Mouse (Mus musculus): ENCODE data around the gene Ankmy1. TPM values are rescaled to one million over a fixed set of nuclear protein-coding genes. Genes with fewer than 3 reads are reported as not detected.

Ankmy1 gene
- polyA plus RNA-seq, 1 experiment from 2014 or later: 0.06 TPM

GRCm38 (mm10) chr1:92879266-92879665, 23.4 kb downstream of the Ankmy1 start:
- no peaks in the 10 kb centered on the region for H3K36me3 ChIP-seq (ENCODE audit: control insufficient read depth, insufficient read depth, low read length)
- 87% methylated on average over 12 of the region's 12 CpGs for WGBS
- no peak overlapping the region for H3K4me2 ChIP-seq (ENCODE audit: low read depth, low read length)
- H3K9me3 ChIP-seq (ENCODE audit: control insufficient read depth, low read length): no peaks in the 10 kb centered on the region
- ATAC-seq: no peak
- no peaks in the 10 kb centered on the region; the same call in 1 of the 2 replicates for H3K27me3 ChIP-seq (replicated peaks; ENCODE audit: control insufficient read depth, insufficient read depth, low read length)
- no peaks in the 10 kb centered on the region for H3K4me1 ChIP-seq (ENCODE audit: control insufficient read depth, insufficient read depth, low read length)
- no peak overlapping the region for H3K4me3 ChIP-seq (ENCODE audit: low read length)
- no peak overlapping the region for H3K9ac ChIP-seq (ENCODE audit: low read depth, low read length)
- no peak overlapping the region for H3K27ac ChIP-seq (ENCODE audit: low read length)

DNA sequence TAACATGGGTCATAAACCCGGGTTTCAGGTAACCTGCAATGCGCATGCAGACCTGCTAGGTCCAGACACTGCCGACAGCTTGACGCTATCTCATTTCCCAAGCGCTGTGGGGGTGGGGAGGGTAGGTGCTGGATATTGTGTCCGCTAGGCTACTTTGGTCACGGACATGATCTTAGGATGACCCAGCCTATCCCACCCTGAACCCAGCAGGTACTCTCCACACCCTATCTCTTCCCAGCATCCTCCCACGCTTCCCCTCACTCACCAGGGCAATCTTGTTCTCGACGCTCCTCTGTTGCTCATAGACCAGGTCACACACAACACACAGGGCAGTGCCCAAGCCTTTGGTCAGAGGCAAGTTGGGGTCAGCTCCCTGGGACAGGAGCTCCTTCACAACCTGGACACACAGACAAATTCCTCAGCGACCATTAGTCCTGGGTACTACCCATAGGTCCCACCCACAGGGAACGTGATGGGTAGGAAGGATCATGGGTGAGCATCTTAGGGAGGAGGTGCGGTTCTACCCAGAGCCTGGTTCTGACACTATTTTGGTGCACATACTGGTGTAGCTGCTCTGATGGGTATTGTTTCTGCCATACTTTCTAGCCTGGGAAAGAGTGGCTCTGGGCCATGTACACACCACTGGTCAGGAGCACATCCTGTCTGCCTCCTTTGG, 24.5 kb downstream of the Ankmy1 start:
- no peak overlapping the region for H3K9ac ChIP-seq (ENCODE audit: low read depth, low read length)
- H3K36me3 ChIP-seq (ENCODE audit: control insufficient read depth, insufficient read depth, low read length): no peaks in the 10 kb centered on the region
- H3K4me1 ChIP-seq (ENCODE audit: control insufficient read depth, insufficient read depth, low read length): no peaks in the 10 kb centered on the region
- WGBS: 83% methylated on average over 13 of the region's 13 CpGs
- H3K27me3 ChIP-seq (replicated peaks; ENCODE audit: control insufficient read depth, insufficient read depth, low read length): no peaks in the 10 kb centered on the region; the same call in 1 of the 2 replicates
- H3K27ac ChIP-seq (ENCODE audit: low read length): no peak overlapping the region
- ATAC-seq: no peak
- H3K4me3 ChIP-seq (ENCODE audit: low read length): no peak overlapping the region
- H3K4me2 ChIP-seq (ENCODE audit: low read depth, low read length): no peak overlapping the region
- H3K9me3 ChIP-seq (ENCODE audit: control insufficient read depth, low read length): no peaks in the 10 kb centered on the region

- no peaks in the 10 kb centered on the region; the same call in 1 of the 2 replicates for H3K27me3 ChIP-seq (replicated peaks; ENCODE audit: control insufficient read depth, insufficient read depth, low read length)
- no peak overlapping the region for H3K9ac ChIP-seq (ENCODE audit: low read depth, low read length)
- H3K36me3 ChIP-seq (ENCODE audit: control insufficient read depth, insufficient read depth, low read length): no peaks in the 10 kb centered on the region
- ATAC-seq: no peak
- H3K4me2 ChIP-seq (ENCODE audit: low read depth, low read length): no peak overlapping the region
- no peak overlapping the region for H3K4me3 ChIP-seq (ENCODE audit: low read length)
- no peak overlapping the region for H3K27ac ChIP-seq (ENCODE audit: low read length)
- no peaks in the 10 kb centered on the region for H3K4me1 ChIP-seq (ENCODE audit: control insufficient read depth, insufficient read depth, low read length)
- no peaks in the 10 kb centered on the region for H3K9me3 ChIP-seq (ENCODE audit: control insufficient read depth, low read length)
- WGBS: 58% methylated on average over 12 of the region's 12 CpGs
These were observed 25.2 kb downstream of the Ankmy1 start for GRCm38 (mm10) chr1:92877431-92877978.

- Histone ChIP-seq H3K27ac (ENCODE audit: low read length) (no peak overlapping the region), H3K9me3 (ENCODE audit: control insufficient read depth, low read length) (no peaks in the 10 kb centered on the region), H3K9ac (ENCODE audit: low read depth, low read length) (no peak overlapping the region), H3K27me3 (replicated peaks; ENCODE audit: control insufficient read depth, insufficient read depth, low read length) (no peaks in the 10 kb centered on the region; the same call in 1 of the 2 replicates), H3K4me1 (ENCODE audit: control insufficient read depth, insufficient read depth, low read length) (no peaks in the 10 kb centered on the region), H3K36me3 (ENCODE audit: control insufficient read depth, insufficient read depth, low read length) (no peaks in the 10 kb centered on the region), H3K4me3 (ENCODE audit: low read length) (no peak overlapping the region), H3K4me2 (ENCODE audit: low read depth, low read length) (no peak overlapping the region)
- 86% methylated on average over 8 of the region's 8 CpGs for WGBS
- no peak for ATAC-seq
These were observed 27.2 kb downstream of the Ankmy1 start for GRCm38 (mm10) chr1:92875360-92876111.

DNA sequence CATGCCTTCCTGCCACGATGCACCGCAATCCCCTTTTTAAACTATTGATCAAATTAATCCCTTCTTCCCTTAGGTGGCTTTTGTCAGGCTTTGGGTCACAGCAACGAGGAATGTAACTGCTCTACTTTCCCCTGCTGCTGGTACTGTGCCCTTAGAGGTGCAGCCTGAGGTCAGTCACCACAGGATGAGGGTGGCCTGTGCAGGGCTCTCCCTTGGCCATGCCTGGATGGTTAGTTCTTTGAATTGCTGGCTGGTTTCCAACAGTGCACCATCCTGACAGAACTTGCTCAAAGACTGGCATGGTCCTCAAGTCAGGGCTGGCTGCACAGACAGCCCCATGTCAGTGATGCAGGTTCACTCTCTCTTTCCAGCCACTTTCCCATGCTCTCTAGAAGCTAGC, 28.7 kb downstream of the Ankmy1 start:
- H3K9ac ChIP-seq (ENCODE audit: low read depth, low read length): no peak overlapping the region
- no peaks in the 10 kb centered on the region for H3K9me3 ChIP-seq (ENCODE audit: control insufficient read depth, low read length)
- H3K4me2 ChIP-seq (ENCODE audit: low read depth, low read length): no peak overlapping the region
- H3K4me1 ChIP-seq (ENCODE audit: control insufficient read depth, insufficient read depth, low read length): no peaks in the 10 kb centered on the region
- H3K27ac ChIP-seq (ENCODE audit: low read length): no peak overlapping the region
- ATAC-seq: no peak
- 76% methylated on average over 3 of the region's 3 CpGs for WGBS
- H3K27me3 ChIP-seq (replicated peaks; ENCODE audit: control insufficient read depth, insufficient read depth, low read length): no peaks in the 10 kb centered on the region; the same call in 1 of the 2 replicates
- no peaks in the 10 kb centered on the region for H3K36me3 ChIP-seq (ENCODE audit: control insufficient read depth, insufficient read depth, low read length)
- no peak overlapping the region for H3K4me3 ChIP-seq (ENCODE audit: low read length)

GRCm38 (mm10) chr1:92872666-92873065, 30.0 kb downstream of the Ankmy1 start:
- H3K27me3 ChIP-seq (replicated peaks; ENCODE audit: control insufficient read depth, insufficient read depth, low read length): no peaks in the 10 kb centered on the region; the same call in 1 of the 2 replicates
- H3K4me1 ChIP-seq (ENCODE audit: control insufficient read depth, insufficient read depth, low read length): no peaks in the 10 kb centered on the region

DNA sequence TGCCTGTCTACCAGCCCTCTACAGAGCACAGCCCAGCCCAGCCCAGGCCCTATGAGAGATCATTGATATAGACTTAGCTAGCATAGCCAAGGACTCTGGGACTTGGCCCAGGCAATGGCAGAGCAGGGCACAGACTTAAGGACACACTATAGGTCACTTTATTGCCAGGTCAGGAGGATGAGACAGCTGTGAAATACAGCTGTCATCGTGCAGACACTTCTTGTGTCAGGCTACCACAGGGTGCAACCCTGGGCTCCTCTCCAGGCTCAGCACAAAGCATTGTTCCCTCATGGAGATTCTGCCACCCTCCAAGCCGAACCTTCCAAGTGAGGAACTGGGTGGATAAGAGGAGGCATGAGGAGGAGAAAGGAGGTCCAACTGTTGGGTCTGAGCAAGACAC, 32.7 kb downstream of the Ankmy1 start:
- H3K36me3 ChIP-seq (ENCODE audit: control insufficient read depth, insufficient read depth, low read length): no peaks in the 10 kb centered on the region

More at GRCm38 (mm10) chr1:92872666-92873065, 30.0 kb downstream of the Ankmy1 start:
- 77% methylated on average over 7 of the region's 7 CpGs for WGBS
- Histone ChIP-seq H3K9ac (ENCODE audit: low read depth, low read length) (no peak overlapping the region), H3K27ac (ENCODE audit: low read length) (no peak overlapping the region), H3K4me2 (ENCODE audit: low read depth, low read length) (no peak overlapping the region), H3K36me3 (ENCODE audit: control insufficient read depth, insufficient read depth, low read length) (no peaks in the 10 kb centered on the region), H3K4me3 (ENCODE audit: low read length) (no peak overlapping the region), H3K9me3 (ENCODE audit: control insufficient read depth, low read length) (no peaks in the 10 kb centered on the region)
- no peak for ATAC-seq

DNA sequence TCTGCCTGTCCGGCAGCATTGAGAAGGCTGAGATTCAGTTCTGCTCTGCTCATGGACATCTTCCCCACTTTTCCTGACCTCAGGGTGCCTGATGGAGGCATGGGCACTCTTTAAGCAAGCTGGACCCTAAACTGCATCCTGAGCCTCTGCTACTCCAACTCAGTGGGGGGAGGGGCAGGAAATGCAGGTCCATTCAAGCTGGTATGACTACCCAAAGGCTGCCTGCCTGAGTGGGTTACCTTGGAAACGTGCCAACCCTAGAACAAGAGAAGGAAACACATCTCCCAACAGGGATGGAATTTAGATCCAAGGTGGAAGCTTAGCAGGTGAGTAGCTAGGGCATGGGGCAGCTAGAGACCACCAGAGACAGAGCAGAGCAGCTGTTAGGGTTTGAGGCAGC, 36.5 kb downstream of the Ankmy1 start:
- Histone ChIP-seq H3K27me3 (replicated peaks; ENCODE audit: control insufficient read depth, insufficient read depth, low read length) (no peaks in the 10 kb centered on the region), H3K27ac (ENCODE audit: low read length) (no peak overlapping the region), H3K36me3 (ENCODE audit: control insufficient read depth, insufficient read depth, low read length) (no peaks in the 10 kb centered on the region), H3K4me2 (ENCODE audit: low read depth, low read length) (no peak overlapping the region), H3K9ac (ENCODE audit: low read depth, low read length) (no peak overlapping the region), H3K4me1 (ENCODE audit: control insufficient read depth, insufficient read depth, low read length) (no peaks in the 10 kb centered on the region), H3K4me3 (ENCODE audit: low read length) (no peak overlapping the region), H3K9me3 (ENCODE audit: control insufficient read depth, low read length) (no peaks in the 10 kb centered on the region)
- 73% methylated on average over 2 of the region's 2 CpGs for WGBS
- no peak for ATAC-seq

More for the DNA sequence above, 32.7 kb downstream of the Ankmy1 start:
- Histone ChIP-seq H3K27me3 (replicated peaks; ENCODE audit: control insufficient read depth, insufficient read depth, low read length) (no peaks in the 10 kb centered on the region; the same call in 1 of the 2 replicates), H3K4me2 (ENCODE audit: low read depth, low read length) (no peak overlapping the region), H3K9ac (ENCODE audit: low read depth, low read length) (no peak overlapping the region), H3K9me3 (ENCODE audit: control insufficient read depth, low read length) (no peaks in the 10 kb centered on the region), H3K4me3 (ENCODE audit: low read length) (no peak overlapping the region), H3K27ac (ENCODE audit: low read length) (no peak overlapping the region), H3K4me1 (ENCODE audit: control insufficient read depth, insufficient read depth, low read length) (no peaks in the 10 kb centered on the region)
- 81% methylated on average over 2 of the region's 2 CpGs for WGBS
- ATAC-seq: no peak

DNA sequence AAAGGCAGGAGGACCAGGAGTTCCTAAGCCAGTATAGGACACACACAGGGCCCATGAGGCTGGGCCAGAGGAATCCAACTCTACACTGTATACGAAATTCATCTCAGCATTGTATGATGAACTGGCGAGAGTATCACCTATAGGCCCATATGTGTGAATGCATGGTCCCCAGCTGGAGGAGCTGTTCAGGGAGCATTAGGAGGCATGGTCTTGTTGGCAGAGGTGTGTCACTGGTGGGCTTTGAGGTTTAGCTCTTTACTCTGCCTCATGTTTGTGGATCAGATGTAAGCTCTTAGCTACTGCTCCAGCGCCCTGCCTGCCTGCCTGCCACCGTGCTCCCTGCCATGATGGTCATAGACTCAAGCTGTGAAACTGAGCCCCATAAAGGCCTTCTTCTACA, 39.4 kb downstream of the Ankmy1 start:
- 83% methylated on average over 4 of the region's 4 CpGs for WGBS
- ATAC-seq: no peak

More for the DNA sequence above, 39.4 kb downstream of the Ankmy1 start:
- Histone ChIP-seq H3K9me3 (ENCODE audit: control insufficient read depth, low read length) (no peaks in the 10 kb centered on the region), H3K36me3 (ENCODE audit: control insufficient read depth, insufficient read depth, low read length) (no peaks in the 10 kb centered on the region), H3K9ac (ENCODE audit: low read depth, low read length) (no peak overlapping the region), H3K4me3 (ENCODE audit: low read length) (no peak overlapping the region), H3K27ac (ENCODE audit: low read length) (no peak overlapping the region), H3K27me3 (replicated peaks; ENCODE audit: control insufficient read depth, insufficient read depth, low read length) (no peaks in the 10 kb centered on the region), H3K4me1 (ENCODE audit: control insufficient read depth, insufficient read depth, low read length) (no peaks in the 10 kb centered on the region), H3K4me2 (ENCODE audit: low read depth, low read length) (no peak overlapping the region)
